Mouse (Mus musculus): ENCODE measurements at regions not wholly inside any gene's neighbourhood (a gene's known extent, or its start where the extent isn't known, plus 50 kb on each side); places are given as distances from the start of the nearest gene placed in this dataset.

- Histone ChIP-seq H3K4me1 (ENCODE audit: control insufficient read depth, insufficient read depth, low read length) (no peaks in the 10 kb centered on the region), H3K27me3 (ENCODE audit: control insufficient read depth, insufficient read depth, low read length) (no peaks in the 10 kb centered on the region), H3K9me3 (ENCODE audit: control insufficient read depth, low read length) (no peaks in the 10 kb centered on the region), H3K4me3 (ENCODE audit: low read depth, low read length) (no peak overlapping the region), H3K36me3 (ENCODE audit: control insufficient read depth, insufficient read depth, low read length) (no peaks in the 10 kb centered on the region), H3K9ac (ENCODE audit: low read length) (no peak overlapping the region), H3K4me2 (no peak overlapping the region), H3K27ac (ENCODE audit: low read depth, low read length) (no peak overlapping the region)
- ATAC-seq (ENCODE audit: low FRiP score) (no peak), DNase-seq (ENCODE audit: low spot score, missing footprints) (no peak)
- 83% methylated on average over 4 of the region's 4 CpGs for WGBS
These were observed 801.8 kb upstream of the B3galt2 start for GRCm38 (mm10) chr1:142838663-142839062.

GRCm38 (mm10) chr1:142867024-142867700, 773.3 kb upstream of the B3galt2 start:
- Histone ChIP-seq H3K27me3 (ENCODE audit: control insufficient read depth, insufficient read depth, low read length) (no peaks in the 10 kb centered on the region), H3K4me2 (no peak overlapping the region), H3K27ac (ENCODE audit: low read depth, low read length) (no peak overlapping the region), H3K4me1 (ENCODE audit: control insufficient read depth, insufficient read depth, low read length) (no peaks in the 10 kb centered on the region), H3K9me3 (ENCODE audit: control insufficient read depth, low read length) (no peaks in the 10 kb centered on the region), H3K9ac (ENCODE audit: low read length) (no peak overlapping the region), H3K36me3 (ENCODE audit: control insufficient read depth, insufficient read depth, low read length) (no peaks in the 10 kb centered on the region), H3K4me3 (ENCODE audit: low read depth, low read length) (no peak overlapping the region)
- DNase-seq (ENCODE audit: low spot score, missing footprints): no peak
- no peak for ATAC-seq (ENCODE audit: low FRiP score)
- 85% methylated on average over 4 of the region's 4 CpGs for WGBS

GRCm38 (mm10) chr1:142891842-142892241, 748.6 kb upstream of the B3galt2 start:
- Histone ChIP-seq H3K9ac (ENCODE audit: low read length) (no peak overlapping the region), H3K36me3 (ENCODE audit: control insufficient read depth, insufficient read depth, low read length) (no peaks in the 10 kb centered on the region), H3K4me3 (ENCODE audit: low read depth, low read length) (no peak overlapping the region), H3K9me3 (ENCODE audit: control insufficient read depth, low read length) (no peaks in the 10 kb centered on the region), H3K4me1 (ENCODE audit: control insufficient read depth, insufficient read depth, low read length) (no peaks in the 10 kb centered on the region), H3K27me3 (ENCODE audit: control insufficient read depth, insufficient read depth, low read length) (no peaks in the 10 kb centered on the region), H3K27ac (ENCODE audit: low read depth, low read length) (no peak overlapping the region), H3K4me2 (no peak overlapping the region)
- no peak for ATAC-seq (ENCODE audit: low FRiP score)
- peak; percentile 31 for DNase-seq (ENCODE audit: low spot score, missing footprints)

GRCm38 (mm10) chr1:142893156-142893555, 747.3 kb upstream of the B3galt2 start:
- ATAC-seq (ENCODE audit: low FRiP score): no peak
- no peak overlapping the region for H3K4me3 ChIP-seq (ENCODE audit: low read depth, low read length)

GRCm38 (mm10) chr1:142894145-142894544, 746.3 kb upstream of the B3galt2 start:
- H3K4me2 ChIP-seq: no peak overlapping the region
- no peaks in the 10 kb centered on the region for H3K27me3 ChIP-seq (ENCODE audit: control insufficient read depth, insufficient read depth, low read length)
- no peak overlapping the region for H3K9ac ChIP-seq (ENCODE audit: low read length)
- no peak overlapping the region for H3K27ac ChIP-seq (ENCODE audit: low read depth, low read length)
- ATAC-seq (ENCODE audit: low FRiP score) (no peak), DNase-seq (ENCODE audit: low spot score, missing footprints) (no peak)
- H3K36me3 ChIP-seq (ENCODE audit: control insufficient read depth, insufficient read depth, low read length): no peaks in the 10 kb centered on the region
- no peaks in the 10 kb centered on the region for H3K9me3 ChIP-seq (ENCODE audit: control insufficient read depth, low read length)
- H3K4me1 ChIP-seq (ENCODE audit: control insufficient read depth, insufficient read depth, low read length): no peaks in the 10 kb centered on the region
- H3K4me3 ChIP-seq (ENCODE audit: low read depth, low read length): no peak overlapping the region

More at GRCm38 (mm10) chr1:142893156-142893555, 747.3 kb upstream of the B3galt2 start:
- DNase-seq (ENCODE audit: low spot score, missing footprints): no peak
- WGBS: 92% methylated on average over 2 of the region's 2 CpGs
- H3K4me1 ChIP-seq (ENCODE audit: control insufficient read depth, insufficient read depth, low read length): no peaks in the 10 kb centered on the region
- H3K27ac ChIP-seq (ENCODE audit: low read depth, low read length): no peak overlapping the region
- no peak overlapping the region for H3K4me2 ChIP-seq
- H3K36me3 ChIP-seq (ENCODE audit: control insufficient read depth, insufficient read depth, low read length): no peaks in the 10 kb centered on the region
- H3K9ac ChIP-seq (ENCODE audit: low read length): no peak overlapping the region
- H3K9me3 ChIP-seq (ENCODE audit: control insufficient read depth, low read length): no peaks in the 10 kb centered on the region
- H3K27me3 ChIP-seq (ENCODE audit: control insufficient read depth, insufficient read depth, low read length): no peaks in the 10 kb centered on the region

- H3K4me3 ChIP-seq (ENCODE audit: low read depth, low read length): no peak overlapping the region
- H3K36me3 ChIP-seq (ENCODE audit: control insufficient read depth, insufficient read depth, low read length): no peaks in the 10 kb centered on the region
- no peaks in the 10 kb centered on the region for H3K27me3 ChIP-seq (ENCODE audit: control insufficient read depth, insufficient read depth, low read length)
- no peaks in the 10 kb centered on the region for H3K4me1 ChIP-seq (ENCODE audit: control insufficient read depth, insufficient read depth, low read length)
- H3K9me3 ChIP-seq (ENCODE audit: control insufficient read depth, low read length): no peaks in the 10 kb centered on the region
- no peak for ATAC-seq (ENCODE audit: low FRiP score)
- H3K9ac ChIP-seq (ENCODE audit: low read length): no peak overlapping the region
- DNase-seq (ENCODE audit: low spot score, missing footprints): no peak
- 71% methylated on average over 1 of the region's 1 CpGs for WGBS
- no peak overlapping the region for H3K4me2 ChIP-seq
- H3K27ac ChIP-seq (ENCODE audit: low read depth, low read length): no peak overlapping the region
These were observed 745.4 kb upstream of the B3galt2 start for GRCm38 (mm10) chr1:142895081-142895480.

- H3K27me3 ChIP-seq (ENCODE audit: control insufficient read depth, insufficient read depth, low read length): no peaks in the 10 kb centered on the region
- ATAC-seq (ENCODE audit: low FRiP score) (no peak), DNase-seq (ENCODE audit: low spot score, missing footprints) (no peak)
- no peaks in the 10 kb centered on the region for H3K9me3 ChIP-seq (ENCODE audit: control insufficient read depth, low read length)
- no peak overlapping the region for H3K4me2 ChIP-seq
- no peak overlapping the region for H3K4me3 ChIP-seq (ENCODE audit: low read depth, low read length)
- no peaks in the 10 kb centered on the region for H3K36me3 ChIP-seq (ENCODE audit: control insufficient read depth, insufficient read depth, low read length)
- 92% methylated on average over 4 of the region's 4 CpGs for WGBS
- no peak overlapping the region for H3K9ac ChIP-seq (ENCODE audit: low read length)
- no peaks in the 10 kb centered on the region for H3K4me1 ChIP-seq (ENCODE audit: control insufficient read depth, insufficient read depth, low read length)
- H3K27ac ChIP-seq (ENCODE audit: low read depth, low read length): no peak overlapping the region
These were observed 730.6 kb upstream of the B3galt2 start for GRCm38 (mm10) chr1:142909907-142910306.

DNA sequence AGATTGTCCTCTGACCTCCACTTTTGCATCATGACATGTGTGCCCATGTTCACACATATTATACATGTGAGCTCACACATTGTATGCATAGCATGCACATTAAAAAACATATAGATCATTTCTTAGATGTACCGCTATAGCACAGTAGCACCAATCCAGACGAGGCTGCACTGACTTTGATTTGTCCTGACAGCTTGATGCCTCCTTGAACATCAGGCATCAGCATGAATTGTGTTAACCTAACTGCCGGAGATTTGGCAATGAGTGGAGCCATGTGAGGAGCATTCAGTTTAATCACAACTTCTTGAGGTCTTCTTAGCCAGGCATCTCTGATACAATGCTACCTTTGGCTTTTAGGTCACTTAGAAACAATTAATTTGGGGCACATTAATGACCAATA, 683.8 kb upstream of the B3galt2 start:
- no peaks in the 10 kb centered on the region for H3K36me3 ChIP-seq (ENCODE audit: control insufficient read depth, insufficient read depth, low read length)
- H3K4me3 ChIP-seq (ENCODE audit: low read depth, low read length): no peak overlapping the region
- no peaks in the 10 kb centered on the region for H3K27me3 ChIP-seq (ENCODE audit: control insufficient read depth, insufficient read depth, low read length)
- no peak overlapping the region for H3K27ac ChIP-seq (ENCODE audit: low read depth, low read length)
- no peaks in the 10 kb centered on the region for H3K9me3 ChIP-seq (ENCODE audit: control insufficient read depth, low read length)
- DNase-seq (ENCODE audit: low spot score, missing footprints) (no peak), ATAC-seq (ENCODE audit: low FRiP score) (no peak)
- H3K4me1 ChIP-seq (ENCODE audit: control insufficient read depth, insufficient read depth, low read length): no peaks in the 10 kb centered on the region
- H3K9ac ChIP-seq (ENCODE audit: low read length): no peak overlapping the region
- H3K4me2 ChIP-seq: no peak overlapping the region
- WGBS: 85% methylated on average over 3 of the region's 3 CpGs

DNA sequence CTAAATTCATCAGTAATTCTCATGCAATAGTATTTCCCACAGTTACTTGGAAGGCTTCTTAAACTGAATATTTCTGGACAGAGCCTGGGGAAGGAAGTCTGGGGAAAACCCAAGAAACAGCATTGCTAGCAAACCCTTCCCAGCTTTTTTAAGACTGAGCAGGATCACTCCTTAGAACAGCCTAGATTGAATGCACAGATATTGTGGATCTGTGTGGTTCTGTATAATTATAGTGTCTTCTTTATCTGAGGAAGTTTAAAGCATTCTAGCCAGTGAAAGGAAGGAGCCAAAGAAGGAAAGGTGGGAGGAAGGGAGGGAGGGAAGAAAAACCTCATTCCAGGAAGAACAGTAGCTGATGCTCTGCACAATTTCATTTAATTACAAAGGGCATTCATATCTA, 669.0 kb upstream of the B3galt2 start:
- H3K4me2 ChIP-seq: no peak overlapping the region
- no peak for ATAC-seq (ENCODE audit: low FRiP score)

More for the DNA sequence above, 669.0 kb upstream of the B3galt2 start:
- no peaks in the 10 kb centered on the region for H3K9me3 ChIP-seq (ENCODE audit: control insufficient read depth, low read length)
- no peaks in the 10 kb centered on the region for H3K27me3 ChIP-seq (ENCODE audit: control insufficient read depth, insufficient read depth, low read length)
- no peaks in the 10 kb centered on the region for H3K4me1 ChIP-seq (ENCODE audit: control insufficient read depth, insufficient read depth, low read length)
- no peak overlapping the region for H3K4me3 ChIP-seq (ENCODE audit: low read depth, low read length)
- DNase-seq (ENCODE audit: low spot score, missing footprints): no peak
- no peak overlapping the region for H3K9ac ChIP-seq (ENCODE audit: low read length)
- no peaks in the 10 kb centered on the region for H3K36me3 ChIP-seq (ENCODE audit: control insufficient read depth, insufficient read depth, low read length)
- H3K27ac ChIP-seq (ENCODE audit: low read depth, low read length): no peak overlapping the region
